Mouse (Mus musculus) R1 (cell line): ENCODE results near the gene Pacs2.

Experiments used
- DNase-seq: peaks from one replicate; pipeline ENCODE4 v3.0.0-alpha.2; 2018; ENCODE audit warnings: low read depth, low spot score

Pacs2 gene

GRCm38 (mm10) chr12:113012443-113012842 is 1.9 kb upstream of the Pacs2 start:
- no peak for DNase-seq

GRCm38 (mm10) chr12:113013021-113013491 is 1.3 kb upstream of the Pacs2 start:
- DNase-seq, result no peak

- DNase-seq, result peak; percentile 57
Measured at GRCm38 (mm10) chr12:113014561-113015556, 551 bp downstream of the Pacs2 start.

GRCm38 (mm10) chr12:113015956-113016355 is 1.6 kb downstream of the Pacs2 start:
- no peak for DNase-seq

GRCm38 (mm10) chr12:113016976-113017375 is 2.7 kb downstream of the Pacs2 start:
- no peak for DNase-seq

GRCm38 (mm10) chr12:113017429-113017984 is 3.2 kb downstream of the Pacs2 start:
- no peak for DNase-seq

- DNase-seq, result no peak
Measured at GRCm38 (mm10) chr12:113018763-113019162, 4.5 kb downstream of the Pacs2 start.

GRCm38 (mm10) chr12:113021488-113021887 is 7.2 kb downstream of the Pacs2 start:
- no peak for DNase-seq

- no peak for DNase-seq
Measured at GRCm38 (mm10) chr12:113023082-113023481, 8.8 kb downstream of the Pacs2 start.

- DNase-seq, result peak; percentile 44
Measured at GRCm38 (mm10) chr12:113026557-113026956, 12.2 kb downstream of the Pacs2 start.

- DNase-seq, result no peak
Measured at GRCm38 (mm10) chr12:113027495-113027894, 13.2 kb downstream of the Pacs2 start.

GRCm38 (mm10) chr12:113028067-113028466 is 13.8 kb downstream of the Pacs2 start:
- DNase-seq, result no peak

GRCm38 (mm10) chr12:113028898-113029297 is 14.6 kb downstream of the Pacs2 start:
- no peak for DNase-seq

- DNase-seq, result no peak
Measured at GRCm38 (mm10) chr12:113030046-113030445, 15.7 kb downstream of the Pacs2 start.

GRCm38 (mm10) chr12:113030993-113031392 is 16.7 kb downstream of the Pacs2 start:
- DNase-seq, result no peak

- DNase-seq, result no peak
Measured at GRCm38 (mm10) chr12:113031441-113031840, 17.1 kb downstream of the Pacs2 start.

- DNase-seq, result no peak
Measured at GRCm38 (mm10) chr12:113032296-113033250, 18.3 kb downstream of the Pacs2 start.

GRCm38 (mm10) chr12:113035093-113035492 is 20.8 kb downstream of the Pacs2 start:
- no peak for DNase-seq

GRCm38 (mm10) chr12:113036996-113037395 is 22.7 kb downstream of the Pacs2 start:
- DNase-seq, result no peak

GRCm38 (mm10) chr12:113038414-113038813 is 24.1 kb downstream of the Pacs2 start:
- no peak for DNase-seq
